Mouse (Mus musculus) cerebellum, adult 2 months (tissue): Measurements from ENCODE around the gene Polr3b. TPM values are rescaled to one million over a fixed set of nuclear protein-coding genes. Genes with fewer than 3 reads are reported as not detected.

ENCODE experiments used
- DNase-seq, 2 experiments: peaks; one replicate each; pipeline ENCODE4 v3.0.0; 2021
- H3K27ac ChIP-seq: fragments of 200-500 bp; 2 replicates; pipeline ENCODE4 v1.5.1; 2012; ENCODE audit warnings: low read length, control low read depth, inconsistent platforms; ENCODE audit not compliant: insufficient read depth
- H3K27me3 ChIP-seq: fragments of 200-500 bp; 2 replicates; pipeline ENCODE4 v1.6.1; 2012; ENCODE audit warnings: inconsistent platforms, mild to moderate bottlenecking, low read length, moderate library complexity; ENCODE audit not compliant: control insufficient read depth, insufficient read depth
- H3K4me1 ChIP-seq: fragments of 200-500 bp; 2 replicates; pipeline ENCODE4 v1.6.1; 2011; ENCODE audit warnings: low read length; ENCODE audit not compliant: control insufficient read depth, insufficient read depth
- H3K4me3 ChIP-seq: fragments of 200-500 bp; replicated peaks from 2 replicates; pipeline ENCODE3; 2011; ENCODE audit warnings: mild to moderate bottlenecking, low read depth, low read length, control low read depth; ENCODE audit not compliant: insufficient read depth
- CTCF ChIP-seq: fragments of 200-500 bp; IDR thresholded peaks from 2 replicates; pipeline ENCODE4 v1.5.1; 2011; ENCODE audit warnings: low read depth, mild to moderate bottlenecking, control low read depth, low read length, moderate library complexity, borderline replicate concordance; ENCODE audit not compliant: insufficient read depth
- POLR2A ChIP-seq: fragments of 200-500 bp; IDR thresholded peaks from 2 replicates; pipeline ENCODE4 v1.6.1; 2011; ENCODE audit warnings: low read length, control low read depth, borderline replicate concordance; ENCODE audit not compliant: insufficient read depth
- WGBS: fragments of 180-500 bp; shearing (Covaris S2); methylation state at CpG from one replicate; pipeline ENCODE4 v1.1.7; 2018; 5-methylcytosine and 5-hydroxymethylcytosine counted together
- polyA plus RNA-seq: library from polyadenylated mRNA; depleted of rRNA; stranded (reverse); fragments of >200 nt; gene quantifications from 2 replicates; pipeline ENCODE4 v1.2.3, GENCODE M21; 2012

Polr3b gene
- polyA plus RNA-seq, 1 experiment = 9.7 TPM

DNA sequence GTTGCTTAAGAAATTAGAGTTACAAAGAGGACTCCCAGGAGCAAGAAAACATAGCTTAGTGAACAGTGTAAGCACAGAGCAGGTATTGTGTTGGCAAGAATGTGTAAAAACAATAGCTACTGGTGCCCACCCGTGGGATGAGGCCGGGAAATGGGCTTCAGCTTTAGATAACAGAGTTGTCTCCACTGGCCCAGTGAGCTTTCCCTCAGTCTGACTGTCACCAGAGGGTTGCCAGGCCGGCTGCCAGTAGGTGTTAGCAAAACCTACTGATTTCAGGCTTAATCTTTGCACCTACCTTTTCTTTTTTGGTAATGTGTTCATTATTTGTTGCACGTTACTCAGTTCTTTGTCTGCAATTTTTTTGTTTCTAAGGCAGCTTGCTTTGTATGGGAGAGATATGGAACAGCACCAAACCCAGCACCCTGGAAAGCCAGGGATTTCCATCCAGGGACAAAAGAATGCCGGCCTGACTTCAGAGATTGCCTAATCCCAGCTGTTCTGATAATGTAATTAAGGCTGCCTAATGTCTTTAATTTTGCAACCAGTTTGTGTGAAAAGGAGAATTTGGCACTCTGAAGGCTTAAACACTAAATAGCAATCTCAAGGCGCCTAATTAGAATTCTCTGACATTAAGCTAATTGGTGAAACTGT is 35.5 kb downstream of the Polr3b start:
- Histone ChIP-seq H3K4me1 (no peaks in the 10 kb centered on the region), H3K27ac (no peak overlapping the region), H3K4me3 (no peak overlapping the region), H3K27me3 (no peaks in the 10 kb centered on the region)
- no peak for DNase-seq
- TF ChIP-seq CTCF (no peak), POLR2A (no peak)
- 51% methylated on average over 6 of the region's 6 CpGs for WGBS

DNA sequence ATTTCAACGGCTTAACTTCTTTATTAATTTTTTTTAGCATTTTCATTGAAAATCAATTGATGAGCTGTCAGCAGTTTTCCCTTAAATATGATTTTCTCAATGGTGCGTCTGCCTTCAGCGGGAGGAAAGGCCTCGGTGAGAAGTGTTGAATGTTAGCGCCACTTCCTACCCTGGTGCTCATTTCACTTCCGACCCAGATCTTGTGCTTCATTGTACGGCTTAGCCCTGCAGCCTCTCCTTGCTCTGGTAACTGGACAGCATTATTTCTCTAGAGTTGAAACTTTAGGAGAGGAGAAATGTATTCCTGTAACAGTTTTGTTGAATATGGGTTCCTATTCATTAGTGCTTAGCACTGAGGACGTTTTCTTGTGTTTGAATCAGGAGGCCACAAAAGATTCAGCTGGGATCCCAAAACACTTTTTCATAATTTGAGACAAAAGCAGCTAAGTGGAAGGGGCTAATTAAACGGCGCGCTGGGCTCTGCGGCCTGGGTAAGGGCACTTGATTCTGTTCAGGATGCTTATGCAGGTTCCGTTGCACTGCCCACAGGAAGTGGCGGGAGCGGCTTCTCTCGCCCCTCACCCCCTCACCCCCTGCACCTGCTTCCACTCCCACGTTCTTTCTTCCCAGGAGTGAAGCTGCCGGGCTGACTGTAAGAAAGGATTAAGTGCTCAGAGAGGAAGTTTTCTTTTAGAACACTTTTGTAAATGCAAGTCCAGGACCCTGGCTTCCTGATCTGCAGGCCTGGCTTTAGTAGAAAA is 36.2 kb downstream of the Polr3b start:
- no peak for DNase-seq
- 65% methylated on average over 18 of the region's 18 CpGs for WGBS
- no peaks in the 10 kb centered on the region for H3K4me1 ChIP-seq
- TF ChIP-seq CTCF = no peak
- TF ChIP-seq POLR2A = no peak
- H3K27ac ChIP-seq = no peak overlapping the region
- no peaks in the 10 kb centered on the region for H3K27me3 ChIP-seq
- no peak overlapping the region for H3K4me3 ChIP-seq

GRCm38 (mm10) chr10:84659281-84659680 is 37.2 kb downstream of the Polr3b start:
- no peaks in the 10 kb centered on the region for H3K27me3 ChIP-seq
- WGBS = 92% methylated on average over 3 of the region's 3 CpGs
- no peak for DNase-seq
- no peaks in the 10 kb centered on the region for H3K4me1 ChIP-seq
- no peak overlapping the region for H3K4me3 ChIP-seq
- TF ChIP-seq POLR2A (no peak), CTCF (no peak)
- no peak overlapping the region for H3K27ac ChIP-seq

DNA sequence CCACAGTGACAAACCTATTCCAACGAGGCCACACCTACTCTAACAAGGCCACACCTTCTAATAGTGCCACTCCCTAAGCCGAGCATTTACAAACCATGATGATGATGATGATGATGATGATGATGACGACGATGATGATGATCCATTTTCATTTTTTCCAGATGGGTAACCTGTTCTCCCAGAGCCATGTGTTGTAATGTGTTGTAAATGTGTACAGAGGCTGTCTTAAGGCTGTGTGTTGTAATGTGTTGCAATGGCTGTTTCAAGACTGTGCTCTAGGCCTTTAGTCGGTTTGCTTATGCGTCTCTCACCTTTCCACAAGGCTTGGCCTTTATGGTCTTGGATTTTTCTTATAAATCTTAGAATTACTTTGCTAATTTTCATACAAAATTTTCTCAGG is 40.0 kb downstream of the Polr3b start:
- DNase-seq = no peak
- Histone ChIP-seq H3K27me3 (no peaks in the 10 kb centered on the region), H3K27ac (no peak overlapping the region), H3K4me3 (no peak overlapping the region), H3K4me1 (no peaks in the 10 kb centered on the region)
- WGBS = 92% methylated on average over 6 of the region's 6 CpGs
- TF ChIP-seq POLR2A = no peak
- TF ChIP-seq CTCF = no peak

GRCm38 (mm10) chr10:84665713-84666260 is 43.7 kb downstream of the Polr3b start:
- TF ChIP-seq POLR2A (no peak), CTCF (no peak)
- Histone ChIP-seq H3K27me3 (no peaks in the 10 kb centered on the region), H3K4me3 (no peak overlapping the region), H3K27ac (no peak overlapping the region), H3K4me1 (no peaks in the 10 kb centered on the region)
- WGBS = 39% methylated on average over 3 of the region's 3 CpGs
- DNase-seq = no peak

GRCm38 (mm10) chr10:84675653-84676052 is 53.6 kb downstream of the Polr3b start:
- no peaks in the 10 kb centered on the region for H3K4me1 ChIP-seq
- H3K27ac ChIP-seq = no peak overlapping the region
- no peak for TF ChIP-seq POLR2A
- TF ChIP-seq CTCF = no peak
- DNase-seq = no peak
- H3K27me3 ChIP-seq = no peaks in the 10 kb centered on the region
- H3K4me3 ChIP-seq = no peak overlapping the region

- 52% methylated on average over 8 of the region's 8 CpGs for WGBS
- Histone ChIP-seq H3K4me1 (no peaks in the 10 kb centered on the region), H3K27ac (no peak overlapping the region), H3K4me3 (no peak overlapping the region), H3K27me3 (no peaks in the 10 kb centered on the region)
- TF ChIP-seq CTCF (no peak), POLR2A (no peak)
- DNase-seq = no peak
Observed at GRCm38 (mm10) chr10:84676511-84676910, 54.4 kb downstream of the Polr3b start.

DNA sequence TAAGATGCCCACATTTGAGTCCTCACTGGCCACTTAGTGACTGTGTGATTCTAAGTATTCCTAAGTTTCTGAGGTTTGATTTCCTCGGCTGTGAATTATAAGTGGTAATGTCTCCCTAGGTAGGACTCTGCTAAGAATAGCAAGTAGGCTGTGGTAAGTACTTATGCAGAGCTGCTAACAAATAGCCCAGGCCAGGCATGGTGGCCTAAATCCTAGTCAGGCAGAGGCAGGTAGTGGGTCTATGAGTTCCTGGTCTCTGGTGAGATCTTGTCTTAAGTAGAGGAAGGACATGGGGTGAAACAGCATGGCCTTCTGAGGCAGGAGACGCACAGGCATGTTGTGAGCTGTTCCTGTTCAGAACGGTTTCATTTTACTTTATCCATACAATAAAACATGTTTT is 55.8 kb downstream of the Polr3b start:
- no peak for DNase-seq
- H3K4me3 ChIP-seq = no peak overlapping the region
- no peaks in the 10 kb centered on the region for H3K27me3 ChIP-seq
- H3K4me1 ChIP-seq = no peaks in the 10 kb centered on the region
- H3K27ac ChIP-seq = no peak overlapping the region
- 92% methylated on average over 3 of the region's 3 CpGs for WGBS
- no peak for TF ChIP-seq CTCF
- TF ChIP-seq POLR2A = no peak
